Mouse (Mus musculus) ES-Bruce4 (cell line): ENCODE data around the gene Gm11172. TPM values are rescaled to one million over a fixed set of nuclear protein-coding genes. Genes with fewer than 3 reads are reported as not detected.
"Not testable (repeated sequence)": the region's sequence is repeated elsewhere in the genome, so short reads cannot be mapped to it uniquely, and the experiment has no call there.

Experiments used
- H3K27ac ChIP-seq: 2 replicates; pipeline ENCODE4 v1.5.1; 2012; ENCODE audit warnings: low read length, inconsistent platforms; ENCODE audit not compliant: insufficient read depth
- H3K27me3 ChIP-seq: 2 replicates; pipeline ENCODE4 v1.6.1; 2012; ENCODE audit warnings: mild to moderate bottlenecking, low read length, inconsistent platforms; ENCODE audit not compliant: control insufficient read depth, poor library complexity, insufficient read depth, severe bottlenecking
- H3K36me3 ChIP-seq: 2 replicates; pipeline ENCODE4 v1.6.1; 2012; ENCODE audit warnings: inconsistent platforms, mild to moderate bottlenecking, low read length, moderate library complexity; ENCODE audit not compliant: control insufficient read depth, poor library complexity, insufficient read depth, severe bottlenecking
- H3K4me1 ChIP-seq: one replicate; pipeline ENCODE4 v1.8.1; 2011; ENCODE audit warnings: low read length; ENCODE audit not compliant: control insufficient read depth, insufficient read depth
- H3K4me3 ChIP-seq: 2 replicates; pipeline ENCODE4 v1.5.1; 2011; ENCODE audit warnings: low read depth, mild to moderate bottlenecking, low read length
- H3K9ac ChIP-seq: 2 replicates; pipeline ENCODE4 v1.6.1; 2012; ENCODE audit warnings: low read depth, mild to moderate bottlenecking, inconsistent platforms; ENCODE audit not compliant: poor library complexity, severe bottlenecking
- H3K9me3 ChIP-seq: replicated peaks from 2 replicates; pipeline ENCODE4 v1.6.1; 2012; ENCODE audit warnings: mild to moderate bottlenecking, low read length, inconsistent platforms; ENCODE audit not compliant: control insufficient read depth, poor library complexity, insufficient read depth, severe bottlenecking
- CTCF ChIP-seq: IDR thresholded peaks from one replicate; pipeline ENCODE4 v1.8.1; 2011; ENCODE audit warnings: low read depth, low read length
- EP300 ChIP-seq: IDR thresholded peaks from 2 replicates; pipeline ENCODE4 v1.6.1; 2011; ENCODE audit warnings: low read depth, low read length; ENCODE audit not compliant: insufficient read depth
- POLR2A ChIP-seq: IDR thresholded peaks from one replicate; pipeline ENCODE4 v1.8.1; 2011; ENCODE audit warnings: low read length; ENCODE audit not compliant: insufficient read depth
- polyA plus RNA-seq: library from polyadenylated mRNA; stranded (reverse); fragments of >200 nt; gene quantifications from 2 replicates; pipeline ENCODE4 v1.2.4, GENCODE M21; 2011; ENCODE audit warnings: low read depth; ENCODE audit not compliant: missing spikeins, insufficient read depth, insufficient read length

The Gm11172 gene
- polyA plus RNA-seq, 1 experiment = not detected

DNA sequence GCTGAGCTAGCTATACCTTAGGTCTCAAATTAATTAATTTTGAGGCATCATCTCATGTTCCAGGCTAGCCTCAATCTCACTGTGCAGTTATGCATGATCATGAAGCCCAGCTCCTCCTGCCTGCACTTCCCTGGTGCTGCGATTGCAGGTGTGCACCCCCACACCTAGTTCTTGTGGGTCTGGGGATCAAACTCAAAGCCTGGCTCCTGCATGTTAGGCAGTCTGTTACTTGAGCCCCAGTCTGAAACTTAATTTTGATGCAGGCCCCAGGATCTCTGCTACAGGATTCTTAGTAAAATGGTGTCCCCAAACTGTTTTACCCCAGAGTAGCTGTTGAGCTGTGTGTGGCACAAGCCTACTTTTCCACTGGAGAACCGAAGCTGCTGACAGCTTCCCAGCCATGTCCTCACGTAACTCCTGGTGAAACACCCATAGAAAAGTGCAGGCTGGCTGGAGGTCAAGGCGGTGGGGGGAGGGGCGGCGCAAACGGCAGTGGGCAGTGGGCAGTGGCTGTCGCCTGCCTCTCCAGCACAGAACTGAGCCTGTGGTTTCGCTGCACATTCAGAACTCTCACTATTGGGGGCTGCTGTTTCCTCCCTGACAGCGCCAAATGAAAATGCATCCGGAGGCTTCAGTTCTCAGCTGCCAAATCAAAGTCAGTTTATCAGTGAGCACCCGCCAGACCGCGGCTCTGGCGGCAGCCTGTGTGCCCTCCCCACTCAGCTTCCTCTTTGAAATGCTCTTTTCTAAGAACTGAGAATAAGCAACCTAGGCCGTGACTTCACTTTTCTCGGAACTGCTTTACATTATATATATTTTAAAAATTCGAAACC is 31.0 kb downstream of the Gm11172 start:
- Histone ChIP-seq H3K9ac (0 out of 2 replicates have a peak overlapping the region, but pooled peaks have one; percentile 1), H3K36me3 (no peaks in the 10 kb centered on the region), H3K9me3 (no peaks in the 10 kb centered on the region), H3K4me1 (peaks cover 2% of the 10 kb centered on the region), H3K27me3 (no peaks in the 10 kb centered on the region), H3K27ac (no peak overlapping the region), H3K4me3 (peak overlapping the region; percentile 0; the same call in 1 of the 2 replicates)
- TF ChIP-seq EP300 (no peak), POLR2A (no peak), CTCF (no peak)

DNA sequence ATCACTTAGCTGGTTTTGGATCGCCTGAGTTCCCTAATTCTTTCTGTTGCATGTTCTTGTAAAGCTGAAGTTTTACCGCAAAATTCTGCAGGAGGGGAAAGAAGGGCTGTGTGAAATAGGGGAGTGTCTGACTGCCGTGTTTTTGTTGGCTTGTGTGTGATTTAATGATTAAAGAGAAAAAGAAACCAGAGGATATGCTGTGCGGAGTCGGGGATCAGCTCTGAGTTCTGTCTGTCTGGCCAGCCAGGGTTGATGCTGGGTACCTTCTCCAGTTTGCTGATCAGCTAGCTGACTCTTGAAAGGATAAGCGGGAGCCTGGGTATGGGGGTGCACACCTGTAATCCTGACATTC is 31.6 kb downstream of the Gm11172 start:
- TF ChIP-seq EP300 = no peak
- TF ChIP-seq POLR2A = no peak
- TF ChIP-seq CTCF = no peak
- Histone ChIP-seq H3K9me3 (no peaks in the 10 kb centered on the region), H3K36me3 (no peaks in the 10 kb centered on the region), H3K27ac (no peak overlapping the region), H3K27me3 (no peaks in the 10 kb centered on the region), H3K9ac (no peak overlapping the region), H3K4me3 (no peak overlapping the region), H3K4me1 (peaks cover 2% of the 10 kb centered on the region)

DNA sequence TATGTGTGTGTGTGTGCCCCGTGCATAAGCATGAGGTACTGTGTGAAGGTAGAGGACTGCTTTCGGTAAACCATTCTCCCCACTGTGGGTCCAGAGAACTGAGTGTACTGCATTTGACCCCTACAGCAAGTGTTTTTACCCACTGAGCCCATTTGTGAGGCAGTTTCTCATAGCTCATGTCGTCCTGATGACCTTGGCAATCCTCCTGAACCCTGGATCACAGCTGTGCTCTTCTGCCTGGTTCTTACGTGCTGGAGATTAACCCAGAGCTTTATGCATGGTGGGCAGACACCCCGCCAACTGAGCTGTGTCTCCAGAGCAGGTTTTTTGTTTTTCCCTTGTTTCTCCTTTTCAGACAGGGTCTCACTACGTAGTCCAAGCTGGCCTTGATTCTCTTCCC is 33.2 kb downstream of the Gm11172 start:
- Histone ChIP-seq H3K36me3 (no peaks in the 10 kb centered on the region), H3K27me3 (no peaks in the 10 kb centered on the region), H3K27ac (no peak overlapping the region), H3K4me1 (peaks cover 2% of the 10 kb centered on the region), H3K9me3 (no peaks in the 10 kb centered on the region), H3K9ac (no peak overlapping the region), H3K4me3 (no peak overlapping the region)
- TF ChIP-seq EP300 = no peak
- TF ChIP-seq CTCF = no peak
- no peak for TF ChIP-seq POLR2A

DNA sequence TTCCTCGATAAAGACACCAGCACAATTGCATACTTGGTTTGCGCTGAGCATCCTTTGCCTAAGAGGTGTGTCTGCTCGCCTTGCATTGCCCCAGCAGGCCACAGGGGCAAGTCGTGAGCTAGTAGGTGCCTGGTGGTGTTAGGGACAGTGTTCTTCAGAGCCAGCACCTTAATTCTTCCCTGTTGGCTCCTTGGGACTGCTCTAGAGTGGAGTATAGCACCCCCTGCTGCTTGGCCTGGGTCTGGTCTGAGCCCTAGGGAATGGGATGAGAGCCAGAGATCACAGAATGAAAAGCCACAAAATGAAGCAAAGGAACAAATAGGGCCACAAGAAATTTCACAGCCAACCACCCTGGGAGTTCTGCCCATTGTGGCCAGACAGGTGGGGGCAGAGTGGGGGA is 33.8 kb downstream of the Gm11172 start:
- no peaks in the 10 kb centered on the region for H3K9me3 ChIP-seq
- no peak overlapping the region for H3K4me3 ChIP-seq
- peaks cover 2% of the 10 kb centered on the region for H3K4me1 ChIP-seq
- no peak overlapping the region for H3K9ac ChIP-seq
- H3K27me3 ChIP-seq = no peaks in the 10 kb centered on the region
- no peak for TF ChIP-seq POLR2A
- TF ChIP-seq CTCF = peak; percentile 66
- H3K27ac ChIP-seq = no peak overlapping the region
- no peaks in the 10 kb centered on the region for H3K36me3 ChIP-seq

DNA sequence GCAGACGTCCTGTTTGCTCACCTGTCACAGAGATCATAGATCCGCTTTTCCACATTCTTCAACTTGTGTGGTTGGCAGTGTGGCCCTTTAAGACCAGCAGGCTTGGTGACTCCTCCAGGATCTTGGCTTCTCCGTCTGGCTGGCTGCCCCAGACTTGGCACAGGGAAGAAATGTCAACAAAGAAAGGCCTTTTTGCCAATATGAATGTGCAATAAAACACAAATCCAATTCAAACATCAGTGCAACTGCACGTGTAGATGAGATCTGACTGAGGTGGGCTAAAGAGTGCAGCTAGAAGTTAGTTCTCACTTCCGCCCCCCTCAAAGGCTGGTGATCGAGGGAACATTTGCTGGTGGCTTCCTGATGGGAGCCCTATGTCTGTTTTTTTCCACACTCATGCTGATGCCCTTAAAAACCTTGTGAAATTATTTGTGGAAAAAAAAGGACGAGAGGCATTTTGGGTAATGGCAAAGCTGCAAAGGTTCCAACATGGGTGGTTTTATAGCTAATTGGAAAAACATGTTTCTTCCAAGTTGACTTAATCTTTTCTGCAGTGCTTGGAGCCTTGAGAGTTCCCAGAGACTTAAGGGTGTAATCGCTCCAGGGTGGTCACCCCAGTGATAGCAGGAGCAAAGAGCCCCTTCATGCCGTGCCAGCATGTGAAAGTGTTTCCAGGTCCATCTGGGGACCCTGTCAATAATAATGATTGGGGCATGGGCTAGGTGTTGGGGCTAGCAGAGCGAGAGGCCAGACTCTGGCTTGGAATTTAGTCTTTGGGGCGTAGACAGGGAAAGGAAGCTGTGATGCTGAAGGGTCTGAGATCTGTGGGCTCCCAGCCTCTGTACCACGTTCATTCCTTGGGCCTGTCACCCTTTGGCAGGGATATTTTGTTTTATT is 37.5 kb downstream of the Gm11172 start:
- TF ChIP-seq CTCF (no peak), POLR2A (no peak), EP300 (no peak)
- Histone ChIP-seq H3K9ac (no peak overlapping the region), H3K9me3 (no peaks in the 10 kb centered on the region), H3K4me1 (no peaks in the 10 kb centered on the region), H3K27me3 (no peaks in the 10 kb centered on the region), H3K36me3 (no peaks in the 10 kb centered on the region), H3K27ac (no peak overlapping the region), H3K4me3 (no peak overlapping the region)

DNA sequence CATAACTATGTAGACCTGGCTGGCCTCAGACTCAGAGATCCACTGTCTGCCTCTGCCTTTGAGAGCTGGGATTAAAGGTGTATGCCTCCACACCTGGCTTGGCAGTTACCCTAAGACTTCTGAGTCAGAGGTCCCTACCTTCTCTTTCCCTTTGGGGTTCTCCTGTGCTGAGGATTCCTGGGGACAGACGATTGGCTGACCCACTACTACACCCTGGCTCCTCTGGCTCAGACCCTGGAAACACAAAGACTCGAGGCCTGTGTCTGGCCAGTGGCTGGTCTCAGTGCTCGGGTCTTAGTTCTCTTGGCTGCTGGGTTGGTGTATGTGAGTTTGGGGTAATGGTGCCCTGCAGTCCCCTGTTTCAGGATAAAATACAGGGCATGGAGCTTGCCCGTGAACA is 38.2 kb downstream of the Gm11172 start:
- Histone ChIP-seq H3K4me3 (no peak overlapping the region), H3K27me3 (no peaks in the 10 kb centered on the region), H3K9me3 (no peaks in the 10 kb centered on the region), H3K9ac (no peak overlapping the region), H3K36me3 (no peaks in the 10 kb centered on the region), H3K4me1 (no peaks in the 10 kb centered on the region), H3K27ac (no peak overlapping the region)
- TF ChIP-seq CTCF = no peak
- TF ChIP-seq EP300 = no peak
- no peak for TF ChIP-seq POLR2A

DNA sequence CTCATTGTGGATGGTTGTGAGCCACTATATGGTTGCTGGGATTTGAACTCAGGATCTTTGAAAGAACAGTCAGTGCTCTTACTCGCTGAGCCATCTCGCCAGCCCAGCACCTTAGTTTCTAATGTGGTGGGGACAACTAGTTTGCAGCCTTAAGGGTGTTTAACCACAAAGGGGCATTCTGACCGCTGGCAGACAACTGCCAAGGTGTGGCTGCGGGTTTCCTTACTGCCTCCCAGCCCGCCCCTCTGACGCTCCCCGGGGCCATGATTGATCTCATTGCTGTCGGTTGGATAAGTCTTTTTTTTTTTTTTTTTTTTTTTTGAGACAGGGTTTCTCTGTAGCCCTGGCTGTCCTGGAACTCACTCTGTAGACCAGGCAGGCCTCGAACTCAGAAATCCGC is 39.5 kb downstream of the Gm11172 start:
- H3K4me3 ChIP-seq, H3K9me3 ChIP-seq, H3K27me3 ChIP-seq, H3K27ac ChIP-seq, H3K4me1 ChIP-seq, H3K9ac ChIP-seq, H3K36me3 ChIP-seq: not testable (repeated sequence)
